Mouse (Mus musculus) kidney, adult 2 months (tissue): ENCODE results near the gene Sorcs2.

ENCODE experiments used
- CTCF ChIP-seq: fragments of 200-500 bp; conservative IDR thresholded peaks from 2 replicates; pipeline ENCODE4 v1.5.1; 2011; ENCODE audit warnings: low read depth, mild to moderate bottlenecking, control low read depth, low read length, moderate library complexity, mixed read lengths; ENCODE audit not compliant: insufficient read depth, insufficient read length
- POLR2A ChIP-seq: fragments of 200-500 bp; IDR thresholded peaks from one replicate; pipeline ENCODE4 v1.6.1; 2011; ENCODE audit warnings: low read depth, low read length, control low read depth

DNA sequence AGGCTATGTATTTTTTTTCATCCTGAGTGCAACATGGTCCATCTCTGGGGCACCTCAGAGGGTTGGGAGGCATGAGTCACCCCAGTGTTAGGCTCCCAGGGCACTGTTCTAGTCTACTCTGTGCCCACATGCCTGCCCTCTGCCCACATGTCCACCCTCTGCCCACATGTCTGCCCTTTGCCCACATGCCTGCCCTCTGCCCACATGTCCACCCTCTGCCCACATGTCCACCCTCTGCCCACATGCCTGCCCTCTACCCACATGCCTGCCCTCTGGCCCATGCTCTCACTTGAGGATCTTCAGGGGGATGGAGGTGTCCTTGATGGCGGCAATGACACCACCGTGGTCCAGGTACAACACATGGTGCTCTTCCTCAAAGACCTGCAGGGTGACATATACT, 354.8 kb downstream of the Sorcs2 start:
- TF ChIP-seq POLR2A (no peak), CTCF (no peak)
